Mouse (Mus musculus): ENCODE measurements around the gene Aldh1a3.

GRCm38 (mm10) chr7:66384213-66384612 lies 43.1 kb downstream of the Aldh1a3 start:
- TF ChIP-seq CTCF (conservative IDR thresholded peaks at IDR 0.05; ENCODE audit: insufficient read depth, insufficient read length, low read depth, low read length), result no peak
- TF ChIP-seq POLR2A (IDR thresholded peaks at IDR 0.05; ENCODE audit: low read depth, low read length), result no peak

Measured in kidney, adult 2 months (tissue).